Mouse (Mus musculus) erythroblast, embryonic 14.5 days (primary cell): ENCODE measurements around the gene Rcc1l.

Experiments
- GATA1 ChIP-seq: IDR thresholded peaks from 2 replicates; pipeline ENCODE4 v1.6.1; 2012; ENCODE audit warnings: low read length, inconsistent platforms, mixed read lengths
- TAL1 ChIP-seq: IDR thresholded peaks from 3 replicates; pipeline ENCODE4 v1.6.1; 2012; ENCODE audit warnings: low read length, inconsistent platforms, mixed read lengths

DNA sequence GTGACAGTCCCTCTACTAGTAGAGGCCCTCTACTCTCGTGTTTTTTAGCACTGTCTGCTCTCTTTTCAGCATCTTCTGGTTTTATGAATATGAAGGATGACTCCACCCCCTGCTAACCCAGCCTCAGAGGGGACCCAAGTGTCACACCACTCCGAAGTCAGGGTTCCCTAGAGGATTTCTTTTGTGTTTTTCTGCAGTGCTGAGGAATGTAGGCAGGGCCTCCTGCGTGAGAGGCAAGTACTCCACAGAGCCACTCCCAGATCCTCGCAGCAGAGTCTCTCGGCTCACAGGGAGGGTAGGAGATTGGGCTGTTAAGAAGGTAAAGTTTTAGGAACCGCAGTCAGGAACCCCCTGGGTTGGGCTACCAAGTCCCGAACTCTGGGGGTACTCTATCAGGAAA lies 35.3 kb downstream of the Rcc1l start:
- TF ChIP-seq TAL1 (no peak), GATA1 (no peak)
